Mouse (Mus musculus): ENCODE data around the gene Alk. TPM values are rescaled to one million over a fixed set of nuclear protein-coding genes. Genes with fewer than 3 reads are reported as not detected.

The Alk gene
- total RNA-seq, 2 experiments from 2014 or later: not detected

- intact Hi-C loops (cut with DNase I): no loop called here
- TF ChIP-seq CTCF (IDR thresholded peaks at IDR 0.05): no peak
- H3K27ac ChIP-seq: no peak overlapping the region
- DNase-seq: no peak
- H3K4me3 ChIP-seq: no peak overlapping the region
Observed at GRCm38 (mm10) chr17:71827627-71828026, 776.8 kb downstream of the Alk start.

- H3K27ac ChIP-seq: no peak overlapping the region
- intact Hi-C loops (cut with DNase I): no loop called here
Observed at GRCm38 (mm10) chr17:71826603-71827002, 777.8 kb downstream of the Alk start.

GRCm38 (mm10) chr17:71823622-71824306 lies 780.7 kb downstream of the Alk start:
- Histone ChIP-seq H3K27ac (no peak overlapping the region), H3K4me3 (no peak overlapping the region)
- no peak for TF ChIP-seq CTCF (IDR thresholded peaks at IDR 0.05)
- intact Hi-C loops (cut with DNase I): no loop called here
- DNase-seq: no peak

More at GRCm38 (mm10) chr17:71826603-71827002, 777.8 kb downstream of the Alk start:
- no peak overlapping the region for H3K4me3 ChIP-seq
- DNase-seq: no peak
- TF ChIP-seq CTCF (IDR thresholded peaks at IDR 0.05): no peak

Other genes with a start within 250 kb of the Alk start
- gene Ypel5, start 231.8 kb upstream of the Alk start, total RNA-seq (2021): 10 to 100 TPM; 25.0 to 28.9 TPM

All from gastrocnemius, adult 2 months (tissue).